Mouse (Mus musculus) myocyte (in vitro differentiated cells): ENCODE results near the gene Mki67. TPM values are rescaled to one million over a fixed set of nuclear protein-coding genes. Genes with fewer than 3 reads are reported as not detected.

Experiments
- H3K27me3 ChIP-seq: one replicate; pipeline ENCODE4 v1.6.1; 2011; ENCODE audit not compliant: control insufficient read depth, insufficient read depth, insufficient read length
- H3K36me3 ChIP-seq: one replicate; pipeline ENCODE4 v1.6.1; 2011; ENCODE audit not compliant: control insufficient read depth, insufficient read depth
- H3K4me2 ChIP-seq: one replicate; pipeline ENCODE4 v1.6.1; 2011; ENCODE audit warnings: low read depth, control low read depth
- H3K4me3 ChIP-seq: one replicate; pipeline ENCODE4 v1.5.1; 2011; ENCODE audit warnings: mild to moderate bottlenecking, control low read depth, moderate library complexity
- H3K79me2 ChIP-seq: one replicate; pipeline ENCODE4 v1.6.1; 2011; ENCODE audit not compliant: control insufficient read depth, insufficient read depth
- H3ac ChIP-seq: one replicate; pipeline ENCODE4 v1.6.1; 2011; ENCODE audit not compliant: control insufficient read depth, insufficient read length
- CEBPB ChIP-seq: IDR thresholded peaks from 2 replicates; pipeline ENCODE4 v1.6.1; 2011; ENCODE audit warnings: mild to moderate bottlenecking, moderate library complexity; ENCODE audit not compliant: poor library complexity, insufficient read depth, severe bottlenecking
- E2F4 ChIP-seq: IDR thresholded peaks from one replicate; pipeline ENCODE4 v1.6.1; 2011; ENCODE audit warnings: mild to moderate bottlenecking, control low read depth, moderate library complexity; ENCODE audit not compliant: insufficient read depth
- MAX ChIP-seq: IDR thresholded peaks from one replicate; pipeline ENCODE4 v1.6.1; 2011; ENCODE audit warnings: low read depth, mild to moderate bottlenecking, control low read depth
- MYOD1 ChIP-seq, 3 experiments: IDR thresholded peaks; one replicate each; pipeline ENCODE4 v1.6.1; 2011; ENCODE audit warnings: control low read depth in 2 of 3, low read depth in 2 of 3, mild to moderate bottlenecking in 2 of 3, moderate library complexity in 1 of 3; ENCODE audit not compliant: insufficient read length in 2 of 3, control insufficient read depth in 1 of 3
- MYOG ChIP-seq, 3 experiments: IDR thresholded peaks; one replicate each; pipeline ENCODE4 v1.6.1; 2011; ENCODE audit warnings: control low read depth in 2 of 3, low read depth in 2 of 3, mild to moderate bottlenecking in 2 of 3; ENCODE audit not compliant: insufficient read length in 2 of 3, control insufficient read depth in 1 of 3, insufficient read depth in 1 of 3
- POLR2A ChIP-seq: IDR thresholded peaks from one replicate; pipeline ENCODE4 v1.6.1; 2011; ENCODE audit warnings: low read depth, mild to moderate bottlenecking, control low read depth, moderate library complexity; ENCODE audit not compliant: insufficient read length
- POLR2AphosphoS2 ChIP-seq: IDR thresholded peaks from one replicate; pipeline ENCODE4 v1.6.1; 2011; ENCODE audit warnings: low read depth, control low read depth; ENCODE audit not compliant: insufficient read length
- REST ChIP-seq: IDR thresholded peaks from one replicate; pipeline ENCODE4 v1.6.1; 2011; ENCODE audit warnings: mild to moderate bottlenecking, control low read depth, moderate library complexity; ENCODE audit not compliant: insufficient read depth, insufficient read length
- SRF ChIP-seq: IDR thresholded peaks from one replicate; pipeline ENCODE4 v1.6.1; 2011; ENCODE audit warnings: low read depth; ENCODE audit not compliant: control insufficient read depth, insufficient read length
- TCF12 ChIP-seq: IDR thresholded peaks from one replicate; pipeline ENCODE4 v1.6.1; 2011; ENCODE audit warnings: mild to moderate bottlenecking, control low read depth; ENCODE audit not compliant: poor library complexity, insufficient read depth, severe bottlenecking
- TCF3 ChIP-seq: IDR thresholded peaks from one replicate; pipeline ENCODE4 v1.6.1; 2011; ENCODE audit warnings: low read depth, control low read depth; ENCODE audit not compliant: insufficient read length
- USF1 ChIP-seq: IDR thresholded peaks from one replicate; pipeline ENCODE4 v1.6.1; 2011; ENCODE audit warnings: low read depth, mild to moderate bottlenecking, control low read depth, moderate library complexity
- polyA plus RNA-seq: library from polyadenylated mRNA; unstranded; fragments of >200 nt; fragmentation: generic; extraction: Trizol; gene quantifications from one replicate; pipeline ENCODE4 v1.2.1, GENCODE M21; 2012; ENCODE audit warnings: missing spikeins

Gene Mki67
- polyA plus RNA-seq, 1 experiment: 6.8 TPM

DNA sequence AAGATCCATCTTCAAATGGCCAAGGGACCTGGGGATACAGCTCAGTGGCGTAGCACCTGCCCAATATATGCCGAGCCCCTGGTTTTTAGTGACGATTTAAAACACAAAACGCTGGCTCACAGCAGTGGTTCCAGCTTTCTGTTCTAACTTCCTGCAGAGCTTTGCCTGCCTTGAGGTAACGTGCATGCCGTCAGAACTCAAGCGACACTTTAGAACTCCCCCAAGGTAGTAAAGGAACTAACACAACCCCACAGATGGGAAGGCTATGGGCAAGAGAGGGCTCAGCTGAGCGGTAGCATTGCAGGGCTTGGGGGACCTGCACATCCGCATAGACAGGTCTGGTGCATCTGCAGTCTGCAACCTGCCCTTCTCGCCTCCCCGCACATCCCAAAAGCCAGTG is 63.4 kb downstream of the Mki67 start:
- Histone ChIP-seq H3K79me2 (no peaks in the 10 kb centered on the region), H3K4me3 (no peak overlapping the region), H3ac (no peak overlapping the region), H3K27me3 (no peaks in the 10 kb centered on the region), H3K36me3 (no peaks in the 10 kb centered on the region), H3K4me2 (no peak overlapping the region)
- TF ChIP-seq POLR2AphosphoS2: no peak
- TF ChIP-seq CEBPB: no peak
- no peak for TF ChIP-seq MYOD1 (IDR thresholded peaks at IDR 0.05; ENCODE audit: control insufficient read depth in 1 of 3, insufficient read length in 2 of 3, low read depth in 2 of 3)
- TF ChIP-seq MYOG (IDR thresholded peaks at IDR 0.05; ENCODE audit: control insufficient read depth in 1 of 3, insufficient read depth in 1 of 3, insufficient read length in 2 of 3, low read depth in 2 of 3): no peak
- TF ChIP-seq TCF12: no peak
- no peak for TF ChIP-seq USF1
- TF ChIP-seq POLR2A: no peak
- no peak for TF ChIP-seq TCF3
- TF ChIP-seq REST: no peak
- TF ChIP-seq MAX: no peak
- no peak for TF ChIP-seq SRF
- no peak for TF ChIP-seq E2F4

DNA sequence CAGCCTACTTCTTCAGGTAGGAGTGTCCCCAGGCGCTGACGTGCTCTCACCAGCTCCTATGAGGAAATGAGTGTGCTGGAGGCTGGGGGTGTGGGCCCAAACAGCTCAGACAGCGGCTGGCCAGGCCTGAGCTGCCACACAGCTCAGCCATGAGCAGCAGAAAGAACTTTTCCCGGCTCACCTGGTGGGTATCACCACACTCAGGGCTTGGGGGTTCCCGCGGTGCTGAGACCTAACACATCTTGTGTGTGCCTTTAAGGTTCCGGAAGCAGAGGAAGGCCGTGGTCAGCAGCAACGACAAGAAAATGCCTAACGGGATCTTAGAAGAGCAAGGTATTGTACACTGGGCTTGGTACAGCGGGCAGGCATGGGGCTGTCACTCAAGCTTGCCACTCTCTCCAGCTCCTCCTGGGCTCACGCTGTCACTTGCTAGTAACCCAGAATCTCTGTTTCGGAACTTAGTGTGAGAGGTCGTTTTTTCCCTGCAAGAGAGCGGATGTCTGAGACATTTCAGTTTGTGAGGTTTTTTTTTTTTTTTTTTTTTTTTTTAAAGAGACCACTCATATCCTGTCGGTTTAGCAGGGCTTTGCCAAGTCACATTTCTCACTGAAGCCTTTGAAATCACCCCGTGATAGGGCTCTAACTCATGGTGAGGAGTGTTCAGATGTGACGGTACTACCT is 64.2 kb downstream of the Mki67 start:
- TF ChIP-seq POLR2AphosphoS2: no peak
- TF ChIP-seq MYOG (IDR thresholded peaks at IDR 0.05; ENCODE audit: control insufficient read depth in 1 of 3, insufficient read depth in 1 of 3, insufficient read length in 2 of 3, low read depth in 2 of 3): no peak
- no peak for TF ChIP-seq MYOD1 (IDR thresholded peaks at IDR 0.05; ENCODE audit: control insufficient read depth in 1 of 3, insufficient read length in 2 of 3, low read depth in 2 of 3)
- no peak for TF ChIP-seq POLR2A
- TF ChIP-seq USF1: no peak
- no peak for TF ChIP-seq E2F4
- no peak for TF ChIP-seq MAX
- TF ChIP-seq REST: no peak
- TF ChIP-seq CEBPB: no peak
- no peak for TF ChIP-seq TCF12
- TF ChIP-seq TCF3: no peak
- no peak for TF ChIP-seq SRF
- Histone ChIP-seq H3K27me3 (no peaks in the 10 kb centered on the region), H3K4me2 (no peak overlapping the region), H3K79me2 (no peaks in the 10 kb centered on the region), H3ac (no peak overlapping the region), H3K36me3 (no peaks in the 10 kb centered on the region), H3K4me3 (no peak overlapping the region)

DNA sequence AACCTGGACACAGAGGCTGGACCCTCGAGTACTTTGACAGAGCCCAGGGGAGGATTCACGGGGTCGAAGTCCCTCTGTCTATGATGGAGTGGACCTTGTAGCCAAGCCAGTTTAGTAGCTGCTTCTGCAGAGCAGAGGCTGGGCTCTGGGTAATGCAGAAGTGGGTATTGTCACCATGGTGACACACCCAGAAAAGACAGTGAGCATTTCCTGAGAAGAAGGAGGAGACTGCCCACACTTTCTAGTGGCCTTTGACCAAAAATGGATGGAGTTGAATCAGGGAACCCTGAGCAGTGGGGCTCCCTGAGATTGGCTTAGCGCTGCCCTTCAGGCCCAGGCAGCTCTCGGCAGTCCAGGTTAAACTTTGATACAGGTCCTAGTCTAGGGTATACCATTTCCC is 66.1 kb downstream of the Mki67 start:
- H3K79me2 ChIP-seq: no peaks in the 10 kb centered on the region
- no peak for TF ChIP-seq MAX
- no peak for TF ChIP-seq POLR2AphosphoS2
- TF ChIP-seq MYOD1 (IDR thresholded peaks at IDR 0.05; ENCODE audit: control insufficient read depth in 1 of 3, insufficient read length in 2 of 3, low read depth in 2 of 3): no peak
- no peak for TF ChIP-seq POLR2A
- TF ChIP-seq E2F4: no peak
- no peak for TF ChIP-seq CEBPB
- TF ChIP-seq TCF12: no peak
- TF ChIP-seq MYOG (IDR thresholded peaks at IDR 0.05; ENCODE audit: control insufficient read depth in 1 of 3, insufficient read depth in 1 of 3, insufficient read length in 2 of 3, low read depth in 2 of 3): no peak
- no peak for TF ChIP-seq TCF3
- no peak for TF ChIP-seq USF1
- H3K36me3 ChIP-seq: no peaks in the 10 kb centered on the region
- no peak overlapping the region for H3ac ChIP-seq
- H3K4me3 ChIP-seq: no peak overlapping the region
- no peak overlapping the region for H3K4me2 ChIP-seq
- no peaks in the 10 kb centered on the region for H3K27me3 ChIP-seq

DNA sequence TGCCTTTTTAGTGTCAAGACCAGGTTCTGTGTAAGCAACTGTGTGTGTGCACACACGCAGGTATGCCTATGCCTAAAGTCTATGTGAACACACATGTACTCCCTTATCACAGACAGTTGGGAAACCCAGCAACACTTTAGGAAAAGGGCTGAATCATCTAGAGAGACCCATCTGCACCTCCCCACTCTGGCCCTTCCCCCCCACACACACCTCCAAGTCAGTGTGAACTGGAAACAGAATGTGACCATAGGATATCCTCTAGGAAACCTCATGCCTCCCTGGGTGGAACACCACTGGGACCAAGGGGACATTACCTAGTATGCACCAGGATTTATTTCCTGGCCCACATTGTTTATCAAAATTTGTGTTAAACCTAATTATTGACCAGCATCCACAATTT is 66.9 kb downstream of the Mki67 start:
- TF ChIP-seq POLR2AphosphoS2: no peak
- no peak for TF ChIP-seq POLR2A
- no peak for TF ChIP-seq USF1
- no peak for TF ChIP-seq CEBPB
- H3K27me3 ChIP-seq: no peaks in the 10 kb centered on the region
- no peak overlapping the region for H3K4me2 ChIP-seq
- H3K79me2 ChIP-seq: no peaks in the 10 kb centered on the region
- no peaks in the 10 kb centered on the region for H3K36me3 ChIP-seq
- no peak overlapping the region for H3ac ChIP-seq
- no peak overlapping the region for H3K4me3 ChIP-seq

DNA sequence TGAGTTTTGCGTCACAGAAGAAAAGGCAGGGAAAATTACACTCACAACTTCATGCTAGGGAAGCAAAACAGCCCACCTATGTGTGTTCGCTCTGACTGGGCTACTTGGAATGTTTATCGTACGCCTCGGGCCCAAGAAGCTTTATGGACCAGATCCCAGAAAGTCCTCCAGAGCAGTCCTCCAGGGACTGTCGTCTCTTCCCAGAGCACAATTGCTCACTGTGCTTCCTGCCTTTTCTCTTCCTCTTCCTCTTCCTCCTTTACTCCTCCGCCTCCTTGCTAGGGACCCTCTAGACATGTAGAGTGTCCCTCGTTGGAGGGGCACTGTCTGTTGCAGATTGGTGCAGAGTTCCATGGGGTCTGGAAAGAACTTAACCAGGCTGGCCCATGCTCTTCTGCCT is 67.3 kb downstream of the Mki67 start:
- Histone ChIP-seq H3K4me2 (no peak overlapping the region), H3K4me3 (no peak overlapping the region), H3K36me3 (no peaks in the 10 kb centered on the region), H3ac (no peak overlapping the region), H3K27me3 (no peaks in the 10 kb centered on the region), H3K79me2 (no peaks in the 10 kb centered on the region)
- TF ChIP-seq MYOD1 (IDR thresholded peaks at IDR 0.05; ENCODE audit: control insufficient read depth in 1 of 3, insufficient read length in 2 of 3, low read depth in 2 of 3): no peak
- no peak for TF ChIP-seq TCF3
- TF ChIP-seq MAX: no peak
- no peak for TF ChIP-seq REST
- no peak for TF ChIP-seq TCF12
- TF ChIP-seq E2F4: no peak
- TF ChIP-seq USF1: no peak
- no peak for TF ChIP-seq CEBPB
- no peak for TF ChIP-seq POLR2A
- no peak for TF ChIP-seq POLR2AphosphoS2
- TF ChIP-seq SRF: no peak
- TF ChIP-seq MYOG (IDR thresholded peaks at IDR 0.05; ENCODE audit: control insufficient read depth in 1 of 3, insufficient read depth in 1 of 3, insufficient read length in 2 of 3, low read depth in 2 of 3): no peak
